Mouse (Mus musculus): Measurements from ENCODE around the gene Muc13.

DNA sequence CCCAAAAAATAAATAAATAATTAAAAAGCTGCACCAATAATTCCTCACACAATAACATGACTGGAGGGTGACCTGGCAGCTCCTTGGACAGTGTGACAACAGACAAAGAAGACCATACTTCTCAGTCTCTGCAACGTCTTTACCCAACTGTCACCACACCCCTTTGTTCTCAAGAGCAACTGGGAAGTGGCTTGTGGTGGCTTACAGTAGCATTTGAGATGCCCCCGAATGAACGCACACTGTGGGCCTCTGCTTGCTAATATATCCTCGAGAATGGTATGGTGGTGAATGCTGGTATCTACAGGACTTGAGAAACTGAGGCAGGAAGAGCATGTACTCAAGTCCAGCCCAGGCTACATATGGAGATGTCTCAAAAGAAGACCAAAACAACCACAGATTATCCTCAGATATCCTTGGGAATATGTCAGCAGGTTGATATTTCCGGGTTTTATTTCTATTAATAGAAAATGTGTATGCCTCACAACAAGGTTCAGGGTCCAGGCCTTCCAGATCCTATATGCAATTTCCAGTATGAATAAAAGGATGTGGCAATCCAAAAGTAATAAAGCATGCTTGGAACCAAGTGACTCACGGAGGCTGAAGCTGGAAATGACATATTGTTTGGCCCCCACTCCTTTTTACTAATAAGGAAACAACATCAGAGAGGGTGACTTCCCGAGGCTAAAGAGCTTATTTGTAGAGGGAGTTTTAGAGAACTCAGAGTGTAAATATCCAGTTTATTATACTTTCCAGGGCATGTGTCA lies 16.9 kb upstream of the Muc13 start:
- TF ChIP-seq CTCF (IDR thresholded peaks at IDR 0.05; ENCODE audit: borderline replicate concordance, control insufficient read depth, extremely low read depth, insufficient read depth, low read length, poor library complexity) (no peak), POLR2A (IDR thresholded peaks at IDR 0.05; ENCODE audit: control insufficient read depth, extremely low read depth, insufficient read depth, low read length, poor library complexity) (no peak)
